In genomic region chr16:56885824-56886615, GRCm38 (mm10) we compare ENCODE assay signal across 8 mouse cellular contexts. TPM values are rescaled to one million over a fixed set of nuclear protein-coding genes. Genes with fewer than 3 reads are reported as not detected.
A peak's percentile ranks its signal among the peaks of the same experiment; 100 is the strongest.
DNase-seq lines count a peak whose midpoint lies in the region; ATAC-seq and TF ChIP-seq lines count a peak whose summit lies in the region.

TSS of gene Tmem45a (minus strand) at chr16:56886166.

- peak; percentile 95 for ATAC-seq in heart, embryonic 12.5 days (ENCODE audit: insufficient number of reproducible peaks, low FRiP score)
- peak; percentile 100 for ATAC-seq in kidney, embryonic 14.5 days (ENCODE audit: low FRiP score, low TSS enrichment)
- ATAC-seq in limb, embryonic 12.5 days (ENCODE audit: insufficient number of reproducible peaks, insufficient read depth, low FRiP score, low TSS enrichment, low read depth) = peak; percentile 100
- peak; percentile 99 for ATAC-seq in midbrain, embryonic 15.5 days (replicated peaks)
- ATAC-seq in stomach, postnatal 0 days (ENCODE audit: low FRiP score, low TSS enrichment) = peak; percentile 99

- no peak for TF ChIP-seq CTCF in stomach, postnatal 0 days (IDR thresholded peaks at IDR 0.05; ENCODE audit: low read depth)

- no peak within 1 kb of the TSS for H3K27ac ChIP-seq in heart, embryonic 12.5 days (ENCODE audit: poor library complexity, severe bottlenecking)
- H3K27ac ChIP-seq in kidney, embryonic 14.5 days (ENCODE audit: low read depth, low read length) = 0 out of 2 replicates have a peak within 1 kb of the TSS, but pooled peaks have one; percentile 38
- peak within 1 kb of the TSS; percentile 26 for H3K27ac ChIP-seq in limb, embryonic 12.5 days
- no peak within 1 kb of the TSS for H3K27ac ChIP-seq in midbrain, embryonic 15.5 days
- H3K27ac ChIP-seq in stomach, postnatal 0 days (replicated peaks) = peak within 1 kb of the TSS; percentile 76

- DNase-seq in 3T3-L1 (ENCODE audit: low read depth, low spot score) = peak; percentile 98
- DNase-seq in brain, embryonic 18.5 days (ENCODE audit: low read depth, low spot score) = peak; percentile 42
- DNase-seq in fibroblast of lung, adult 2 months (ENCODE audit: low read depth) = peak; percentile 94
- peak; percentile 82 for DNase-seq in stomach, postnatal 0 days (ENCODE audit: low spot score)

- H3K4me1 ChIP-seq in heart, embryonic 12.5 days (replicated peaks) = 0 out of 2 replicates have a peak, but pooled peaks cover 4% of the 10 kb centered on the region
- H3K4me1 ChIP-seq in kidney, embryonic 14.5 days (ENCODE audit: control insufficient read depth, insufficient read depth, low read length) = no peaks in the 10 kb centered on the region
- peaks cover 3% of the 10 kb centered on the region; the same call in 1 of the 2 replicates for H3K4me1 ChIP-seq in limb, embryonic 12.5 days (replicated peaks)
- peaks cover 4% of the 10 kb centered on the region for H3K4me1 ChIP-seq in midbrain, embryonic 15.5 days
- H3K4me1 ChIP-seq in stomach, postnatal 0 days (replicated peaks; ENCODE audit: control insufficient read depth, insufficient read depth) = no peaks in the 10 kb centered on the region

- H3K9me3 ChIP-seq in heart, embryonic 12.5 days (replicated peaks) = no peaks in the 10 kb centered on the region
- no peaks in the 10 kb centered on the region for H3K9me3 ChIP-seq in kidney, embryonic 14.5 days (ENCODE audit: control insufficient read depth, low read length)
- no peaks in the 10 kb centered on the region for H3K9me3 ChIP-seq in limb, embryonic 12.5 days
- no peaks in the 10 kb centered on the region for H3K9me3 ChIP-seq in midbrain, embryonic 15.5 days
- H3K9me3 ChIP-seq in stomach, postnatal 0 days (ENCODE audit: control insufficient read depth, low read length) = no peaks in the 10 kb centered on the region

- TF ChIP-seq EP300 in stomach, postnatal 0 days (optimal IDR thresholded peaks at IDR 0.05) = no peak

- 5% methylated on average over 25 of the region's 25 CpGs for WGBS in heart, embryonic 12.5 days
- WGBS in kidney, embryonic 14.5 days = 3% methylated on average over 25 of the region's 25 CpGs
- 3% methylated on average over 25 of the region's 25 CpGs for WGBS in limb, embryonic 12.5 days
- 5% methylated on average over 25 of the region's 25 CpGs for WGBS in midbrain, embryonic 15.5 days
- WGBS in stomach, postnatal 0 days = 4% methylated on average over 25 of the region's 25 CpGs

- H3K4me3 ChIP-seq in heart, embryonic 12.5 days = peak within 1 kb of the TSS; percentile 73
- H3K4me3 ChIP-seq in kidney, embryonic 14.5 days (ENCODE audit: low read length) = peak within 1 kb of the TSS; percentile 40
- peak within 1 kb of the TSS; percentile 49 for H3K4me3 ChIP-seq in limb, embryonic 12.5 days (replicated peaks)
- peak within 1 kb of the TSS; percentile 51 for H3K4me3 ChIP-seq in midbrain, embryonic 15.5 days
- H3K4me3 ChIP-seq in stomach, postnatal 0 days (ENCODE audit: low read depth, low read length) = peak within 1 kb of the TSS; percentile 50

- peak within 1 kb of the TSS; percentile 90 for H3K4me2 ChIP-seq in heart, embryonic 12.5 days
- peak within 1 kb of the TSS; percentile 44 for H3K4me2 ChIP-seq in kidney, embryonic 14.5 days (replicated peaks; ENCODE audit: low read depth, low read length)
- peak within 1 kb of the TSS; percentile 66 for H3K4me2 ChIP-seq in limb, embryonic 12.5 days
- H3K4me2 ChIP-seq in midbrain, embryonic 15.5 days = peak within 1 kb of the TSS; percentile 92
- H3K4me2 ChIP-seq in stomach, postnatal 0 days (replicated peaks; ENCODE audit: low read depth) = peak within 1 kb of the TSS; percentile 64

- no peaks in the 10 kb centered on the region for H3K27me3 ChIP-seq in heart, embryonic 12.5 days (replicated peaks)
- H3K27me3 ChIP-seq in kidney, embryonic 14.5 days (ENCODE audit: control insufficient read depth, insufficient read depth, low read length) = no peaks in the 10 kb centered on the region
- no peaks in the 10 kb centered on the region for H3K27me3 ChIP-seq in limb, embryonic 12.5 days
- no peaks in the 10 kb centered on the region for H3K27me3 ChIP-seq in midbrain, embryonic 15.5 days (replicated peaks)
- no peaks in the 10 kb centered on the region for H3K27me3 ChIP-seq in stomach, postnatal 0 days (ENCODE audit: control insufficient read depth, insufficient read depth, low read length)

- no peaks in the 10 kb centered on the region for H3K36me3 ChIP-seq in heart, embryonic 12.5 days
- H3K36me3 ChIP-seq in kidney, embryonic 14.5 days (ENCODE audit: control insufficient read depth, insufficient read depth, low read length) = no peaks in the 10 kb centered on the region
- no peaks in the 10 kb centered on the region for H3K36me3 ChIP-seq in limb, embryonic 12.5 days
- no peaks in the 10 kb centered on the region for H3K36me3 ChIP-seq in midbrain, embryonic 15.5 days (replicated peaks)
- no peaks in the 10 kb centered on the region for H3K36me3 ChIP-seq in stomach, postnatal 0 days (ENCODE audit: control insufficient read depth, insufficient read depth, low read length)

- peak within 1 kb of the TSS; percentile 65 for H3K9ac ChIP-seq in heart, embryonic 12.5 days
- peak within 1 kb of the TSS; percentile 19; the same call in 1 of the 2 replicates for H3K9ac ChIP-seq in kidney, embryonic 14.5 days (ENCODE audit: low read depth, low read length)
- H3K9ac ChIP-seq in limb, embryonic 12.5 days (replicated peaks) = peak within 1 kb of the TSS; percentile 52
- H3K9ac ChIP-seq in midbrain, embryonic 15.5 days = peak within 1 kb of the TSS; percentile 32
- H3K9ac ChIP-seq in stomach, postnatal 0 days (ENCODE audit: low read length) = peak within 1 kb of the TSS; percentile 64

RNA-seq across cellular contexts. Expression of gene Tmem45a, which starts in this region (rescaled TPM):
- polyA plus RNA-seq in heart, embryonic 12.5 days (2016; fragmentation: Nextera tagmentation; extraction: Ambion mirVana) = 9.8 and 12.4 TPM in 2 replicates
- polyA plus RNA-seq in kidney, embryonic 14.5 days (2014; fragmentation: Nextera tagmentation; extraction: Ambion mirVana) = 22.5 and 26.3 TPM in 2 replicates
- 20.1 and 25.7 TPM in 2 replicates for polyA plus RNA-seq in limb, embryonic 12.5 days (2016; fragmentation: Nextera tagmentation; extraction: Ambion mirVana)
- polyA plus RNA-seq in midbrain, embryonic 15.5 days (2015; fragmentation: Nextera tagmentation; extraction: Ambion mirVana) = 3.1 and 4.3 TPM in 2 replicates
- 48.9 and 53.3 TPM in 2 replicates for polyA plus RNA-seq in stomach, postnatal 0 days (2015; fragmentation: Nextera tagmentation; extraction: Ambion mirVana)

Comparison
In these comparisons a context has a peak if more than half of its experiments do, and no peak if none do; other contexts are left out.
1. DNase-seq: peak in every context shown above with its lines; median percentile 98 in 3T3-L1; 94 in fibroblast of lung, adult 2 months; 82 in stomach, postnatal 0 days; 42 in brain, embryonic 18.5 days.
2. H3K27ac ChIP-seq: peak in kidney, embryonic 14.5 days (single experiment), limb, embryonic 12.5 days (single experiment) and stomach, postnatal 0 days (single experiment); none in heart, embryonic 12.5 days (single experiment) and midbrain, embryonic 15.5 days (single experiment).
3. Peak in every context shown above with its lines, with median percentiles within 50 percentile points of each other: ATAC-seq, H3K4me2 ChIP-seq, H3K4me3 ChIP-seq and H3K9ac ChIP-seq.